Mouse (Mus musculus) forebrain, embryonic 11.5 days (tissue): ENCODE results near the gene Acot13. TPM values are rescaled to one million over a fixed set of nuclear protein-coding genes. Genes with fewer than 3 reads are reported as not detected.

Experiments used
- ATAC-seq: fragments of 200-750 bp; cut with Nextera tagmentation; replicated peaks from 2 replicates; pipeline ENCODE4 v1.8.0; 2017; ENCODE audit warnings: moderate TSS enrichment; ENCODE audit not compliant: low FRiP score
- DNase-seq: peaks from one replicate; pipeline ENCODE4 v3.0.0-alpha.2; 2017; ENCODE audit warnings: low spot score
- H3K27ac ChIP-seq: fragments of 300-500 bp; sonication (generic); 2 replicates; pipeline ENCODE4 v1.5.1; 2014; ENCODE audit warnings: low read depth, low read length
- H3K27me3 ChIP-seq: fragments of 300-500 bp; sonication (generic); 2 replicates; pipeline ENCODE4 v1.6.1; 2014; ENCODE audit warnings: mild to moderate bottlenecking, low read length, mixed read lengths; ENCODE audit not compliant: control insufficient read depth, insufficient read depth
- H3K36me3 ChIP-seq: fragments of 300-500 bp; sonication (generic); 2 replicates; pipeline ENCODE4 v1.6.1; 2014; ENCODE audit warnings: mild to moderate bottlenecking, low read length, moderate library complexity, mixed read lengths; ENCODE audit not compliant: control insufficient read depth, insufficient read depth
- H3K4me1 ChIP-seq: fragments of 300-500 bp; sonication (generic); replicated peaks from 2 replicates; pipeline ENCODE4 v1.6.1; 2014; ENCODE audit warnings: low read length, mixed read lengths; ENCODE audit not compliant: control insufficient read depth, insufficient read depth
- H3K4me2 ChIP-seq: fragments of 300-500 bp; sonication (generic); 2 replicates; pipeline ENCODE4 v1.6.1; 2014; ENCODE audit warnings: low read depth, mild to moderate bottlenecking, low read length, moderate library complexity, mixed read lengths; ENCODE audit not compliant: severe bottlenecking
- H3K4me3 ChIP-seq: fragments of 300-500 bp; sonication (generic); 2 replicates; pipeline ENCODE4 v1.5.1; 2014; ENCODE audit warnings: low read depth, low read length
- H3K9ac ChIP-seq: fragments of 300-500 bp; sonication (generic); 2 replicates; pipeline ENCODE4 v1.6.1; 2014; ENCODE audit warnings: low read length
- H3K9me3 ChIP-seq: fragments of 300-500 bp; sonication (generic); 2 replicates; pipeline ENCODE4 v1.6.1; 2016; ENCODE audit warnings: low read length, mixed read lengths; ENCODE audit not compliant: control insufficient read depth
- WGBS: fragments of 180-500 bp; shearing (Covaris S2); extraction: QIAGEN DNeasy Blood & Tissue Kit; methylation state at CpG from one replicate; pipeline ENCODE4 v1.1.7; 2014; 5-methylcytosine and 5-hydroxymethylcytosine counted together
- polyA plus RNA-seq: library from polyadenylated mRNA; unstranded; fragments of >200 nt; fragmentation: Nextera tagmentation; extraction: Ambion mirVana; gene quantifications from 2 replicates; pipeline ENCODE4 v1.2.1, GENCODE M21; 2014

Gene Acot13
- polyA plus RNA-seq, 1 experiment from 2014 or later, result 58.8 TPM

DNA sequence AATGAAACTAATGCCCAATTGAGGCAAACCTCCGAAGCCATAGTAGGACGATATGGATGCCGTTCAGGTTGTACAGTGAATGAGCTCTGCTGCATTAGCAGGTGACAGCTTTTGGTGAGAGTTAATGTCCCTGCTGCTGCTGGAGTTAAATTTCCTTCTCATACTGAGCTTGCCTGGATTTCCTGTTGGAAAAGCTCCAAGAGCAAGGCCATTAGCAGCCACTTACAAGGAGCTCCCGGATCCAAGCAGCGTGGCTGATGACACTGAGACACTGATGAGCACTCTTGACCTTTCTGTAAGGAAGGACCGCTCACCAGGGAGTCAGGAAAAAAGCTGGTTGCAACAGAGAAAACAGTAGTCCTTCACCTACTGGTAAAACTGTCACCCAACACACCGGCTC is 30.7 kb upstream of the Acot13 start:
- DNase-seq (no peak), ATAC-seq (no peak)
- Histone ChIP-seq H3K4me3 (no peak overlapping the region), H3K9ac (no peak overlapping the region), H3K36me3 (no peaks in the 10 kb centered on the region), H3K27me3 (no peaks in the 10 kb centered on the region), H3K9me3 (no peaks in the 10 kb centered on the region), H3K27ac (no peak overlapping the region), H3K4me1 (no peaks in the 10 kb centered on the region), H3K4me2 (no peak overlapping the region)
- WGBS, result 85% methylated on average over 7 of the region's 7 CpGs

GRCm38 (mm10) chr13:24861084-24861483 is 29.7 kb upstream of the Acot13 start:
- Histone ChIP-seq H3K9me3 (no peaks in the 10 kb centered on the region), H3K27ac (no peak overlapping the region), H3K9ac (no peak overlapping the region), H3K27me3 (no peaks in the 10 kb centered on the region), H3K4me3 (no peak overlapping the region), H3K4me2 (no peak overlapping the region), H3K4me1 (no peaks in the 10 kb centered on the region), H3K36me3 (no peaks in the 10 kb centered on the region)
- DNase-seq (no peak), ATAC-seq (no peak)
- 82% methylated on average over 12 of the region's 12 CpGs for WGBS

- no peak overlapping the region for H3K4me2 ChIP-seq
- no peaks in the 10 kb centered on the region for H3K4me1 ChIP-seq
- no peaks in the 10 kb centered on the region for H3K9me3 ChIP-seq
- no peaks in the 10 kb centered on the region for H3K36me3 ChIP-seq
- ATAC-seq (no peak), DNase-seq (no peak)
- no peak overlapping the region for H3K9ac ChIP-seq
- H3K27ac ChIP-seq, result no peak overlapping the region
- no peaks in the 10 kb centered on the region for H3K27me3 ChIP-seq
- H3K4me3 ChIP-seq, result no peak overlapping the region
These were observed 27.8 kb upstream of the Acot13 start for GRCm38 (mm10) chr13:24859115-24859514.

GRCm38 (mm10) chr13:24852570-24852969 is 21.2 kb upstream of the Acot13 start:
- DNase-seq (no peak), ATAC-seq (no peak)
- Histone ChIP-seq H3K27me3 (no peaks in the 10 kb centered on the region), H3K4me1 (no peaks in the 10 kb centered on the region), H3K9me3 (no peaks in the 10 kb centered on the region), H3K36me3 (no peaks in the 10 kb centered on the region), H3K4me3 (no peak overlapping the region), H3K9ac (no peak overlapping the region), H3K27ac (no peak overlapping the region), H3K4me2 (no peak overlapping the region)
- whole genome bisulfite sequencing, result 89% methylated on average over 3 of the region's 3 CpGs

- Histone ChIP-seq H3K4me3 (no peak overlapping the region), H3K4me2 (no peak overlapping the region), H3K27me3 (no peaks in the 10 kb centered on the region), H3K4me1 (no peaks in the 10 kb centered on the region), H3K9me3 (no peaks in the 10 kb centered on the region), H3K36me3 (no peaks in the 10 kb centered on the region), H3K27ac (no peak overlapping the region), H3K9ac (no peak overlapping the region)
- DNase-seq (no peak), ATAC-seq (no peak)
- WGBS, result 75% methylated on average over 2 of the region's 2 CpGs
These were observed 20.6 kb upstream of the Acot13 start for GRCm38 (mm10) chr13:24851989-24852388.

DNA sequence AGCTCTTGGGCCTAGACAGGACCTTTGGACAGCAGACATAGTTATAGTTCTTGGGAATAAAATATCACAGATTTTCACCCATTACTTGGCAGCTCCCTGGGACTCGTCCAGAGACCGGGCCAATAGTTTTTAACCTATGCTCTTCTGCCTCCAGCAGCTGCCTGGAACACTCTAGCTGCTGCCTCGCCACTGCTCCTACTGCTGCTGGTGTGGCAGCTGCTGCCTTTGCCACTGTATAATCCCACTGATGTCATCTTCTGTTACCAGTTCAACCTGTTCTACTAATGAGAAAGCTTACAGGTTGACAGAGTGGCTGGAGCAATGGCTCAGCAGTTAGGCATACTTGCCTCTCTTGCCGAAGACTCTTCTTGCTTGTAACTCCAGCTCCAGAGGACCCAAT is 18.0 kb upstream of the Acot13 start:
- Histone ChIP-seq H3K4me3 (no peak overlapping the region), H3K4me2 (no peak overlapping the region), H3K9ac (no peak overlapping the region), H3K27ac (no peak overlapping the region), H3K9me3 (no peaks in the 10 kb centered on the region), H3K36me3 (no peaks in the 10 kb centered on the region), H3K4me1 (peaks cover 3% of the 10 kb centered on the region; the same call in 1 of the 2 replicates), H3K27me3 (no peaks in the 10 kb centered on the region)
- WGBS, result 86% methylated on average over 4 of the region's 4 CpGs
- ATAC-seq, result no peak
- no peak for DNase-seq

- Histone ChIP-seq H3K9ac (peak within 1 kb of the TSS; percentile 59), H3K27me3 (no peaks in the 10 kb centered on the region), H3K36me3 (no peaks in the 10 kb centered on the region), H3K4me3 (peak within 1 kb of the TSS; percentile 44), H3K4me1 (peaks cover 3% of the 10 kb centered on the region; the same call in 1 of the 2 replicates), H3K4me2 (peak within 1 kb of the TSS; percentile 86), H3K9me3 (no peaks in the 10 kb centered on the region), H3K27ac (no peak within 1 kb of the TSS)
- ATAC-seq (peak; percentile 93), DNase-seq (peak; percentile 82)
- 12% methylated on average over 40 of the region's 40 CpGs for WGBS
These were observed 13.9 kb upstream of the Acot13 start, which contains the start of gene D130043K22Rik for GRCm38 (mm10) chr13:24844983-24845955. TSS of gene D130043K22Rik (plus strand) at chr13:24845135.

DNA sequence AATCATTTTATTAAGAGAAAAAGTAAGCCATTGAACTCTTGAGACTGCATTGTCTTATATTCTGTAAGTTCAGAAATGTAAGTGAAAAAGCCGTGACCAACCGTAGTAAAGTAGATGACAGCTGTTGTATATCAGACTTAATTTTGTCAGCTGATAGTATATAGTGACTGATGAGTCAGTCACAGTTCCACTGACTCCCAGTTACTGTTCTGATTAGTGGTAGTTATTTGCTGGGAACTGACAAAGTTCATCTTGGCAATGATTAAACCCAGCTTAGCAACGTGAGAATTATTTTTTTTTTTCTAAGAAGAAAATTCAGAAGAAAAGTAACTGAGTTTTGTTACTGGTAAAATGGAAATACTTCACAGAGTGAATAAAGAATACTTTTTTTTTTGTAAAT is 10.4 kb upstream of the Acot13 start:
- Histone ChIP-seq H3K4me3 (no peak overlapping the region), H3K27ac (no peak overlapping the region), H3K36me3 (no peaks in the 10 kb centered on the region; the same call in 1 of the 2 replicates), H3K4me1 (peaks cover 3% of the 10 kb centered on the region; the same call in 1 of the 2 replicates), H3K9ac (no peak overlapping the region), H3K4me2 (no peak overlapping the region), H3K9me3 (no peaks in the 10 kb centered on the region), H3K27me3 (no peaks in the 10 kb centered on the region)
- ATAC-seq (no peak), DNase-seq (no peak)
- 94% methylated on average over 3 of the region's 3 CpGs for WGBS
